Mouse (Mus musculus) heart, embryonic 12.5 days (tissue): ENCODE measurements around the gene Gjc1. TPM values are rescaled to one million over a fixed set of nuclear protein-coding genes. Genes with fewer than 3 reads are reported as not detected.

Experiments
- ATAC-seq: fragments of 200-750 bp; cut with Nextera tagmentation; 2 replicates; pipeline ENCODE4 v1.8.0; 2017; ENCODE audit warnings: moderate TSS enrichment, moderate library complexity; ENCODE audit not compliant: insufficient number of reproducible peaks, low FRiP score
- H3K27ac ChIP-seq: fragments of 300-500 bp; sonication (generic); 2 replicates; pipeline ENCODE4 v1.5.1; 2016; ENCODE audit warnings: mild to moderate bottlenecking, moderate library complexity; ENCODE audit not compliant: poor library complexity, severe bottlenecking
- H3K27me3 ChIP-seq: fragments of 300-500 bp; sonication (generic); replicated peaks from 2 replicates; pipeline ENCODE4 v1.6.1; 2016; ENCODE audit warnings: mild to moderate bottlenecking, moderate library complexity
- H3K36me3 ChIP-seq: fragments of 300-500 bp; sonication (generic); 2 replicates; pipeline ENCODE4 v1.6.1; 2016; ENCODE audit warnings: mild to moderate bottlenecking, moderate library complexity
- H3K4me1 ChIP-seq: fragments of 300-500 bp; sonication (generic); replicated peaks from 2 replicates; pipeline ENCODE4 v1.6.1; 2016; ENCODE audit warnings: mild to moderate bottlenecking
- H3K4me2 ChIP-seq: fragments of 300-500 bp; sonication (generic); 2 replicates; pipeline ENCODE4 v1.6.1; 2016; ENCODE audit warnings: mild to moderate bottlenecking, moderate library complexity
- H3K4me3 ChIP-seq: fragments of 300-500 bp; sonication (generic); 2 replicates; pipeline ENCODE4 v1.5.1; 2016; ENCODE audit warnings: mild to moderate bottlenecking
- H3K9ac ChIP-seq: fragments of 300-500 bp; sonication (generic); 2 replicates; pipeline ENCODE4 v1.6.1; 2016; ENCODE audit warnings: mild to moderate bottlenecking, moderate library complexity
- H3K9me3 ChIP-seq: fragments of 300-500 bp; sonication (generic); replicated peaks from 2 replicates; pipeline ENCODE4 v1.6.1; 2016; ENCODE audit warnings: mild to moderate bottlenecking, moderate library complexity
- WGBS: fragments of 180-500 bp; shearing (Covaris S2); methylation state at CpG from one replicate; pipeline ENCODE4 v1.1.7; 2016; 5-methylcytosine and 5-hydroxymethylcytosine counted together
- polyA plus RNA-seq: library from polyadenylated mRNA; unstranded; fragments of >200 nt; fragmentation: Nextera tagmentation; extraction: Ambion mirVana; gene quantifications from 2 replicates; pipeline ENCODE4 v1.2.1, GENCODE M21; 2016

The Gjc1 gene
- polyA plus RNA-seq, 1 experiment from 2014 or later = 72.1 TPM

GRCm38 (mm10) chr11:102760805-102761308, 58.6 kb downstream of the Gjc1 start:
- H3K4me2 ChIP-seq = peak overlapping the region; percentile 98
- WGBS = 20% methylated on average over 5 of the region's 6 CpGs
- no peaks in the 10 kb centered on the region for H3K36me3 ChIP-seq
- H3K4me1 ChIP-seq = peaks cover 30% of the 10 kb centered on the region
- peak overlapping the region; percentile 74 for H3K4me3 ChIP-seq
- 0 out of 2 replicates have a peak, but pooled peaks have one; percentile 16 for ATAC-seq
- peak overlapping the region; percentile 88 for H3K9ac ChIP-seq
- H3K27me3 ChIP-seq = peaks cover 40% of the 10 kb centered on the region
- H3K9me3 ChIP-seq = no peaks in the 10 kb centered on the region
- 0 out of 2 replicates have a peak overlapping the region, but pooled peaks have one; percentile 0 for H3K27ac ChIP-seq

GRCm38 (mm10) chr11:102758977-102759376, 60.5 kb downstream of the Gjc1 start:
- WGBS = 87% methylated on average over 2 of the region's 2 CpGs
- no peak overlapping the region for H3K4me3 ChIP-seq
- no peak overlapping the region for H3K27ac ChIP-seq

GRCm38 (mm10) chr11:102755391-102755790, 64.1 kb downstream of the Gjc1 start:
- no peaks in the 10 kb centered on the region for H3K36me3 ChIP-seq
- H3K27me3 ChIP-seq = peaks cover 12% of the 10 kb centered on the region; the same call in 1 of the 2 replicates
- no peak overlapping the region for H3K27ac ChIP-seq
- H3K9me3 ChIP-seq = no peaks in the 10 kb centered on the region
- no peak for ATAC-seq
- no peak overlapping the region for H3K4me2 ChIP-seq
- WGBS = 81% methylated on average over 7 of the region's 7 CpGs
- H3K4me1 ChIP-seq = peaks cover 27% of the 10 kb centered on the region
- H3K9ac ChIP-seq = no peak overlapping the region
- H3K4me3 ChIP-seq = no peak overlapping the region

More at GRCm38 (mm10) chr11:102758977-102759376, 60.5 kb downstream of the Gjc1 start:
- H3K36me3 ChIP-seq = no peaks in the 10 kb centered on the region
- ATAC-seq = no peak
- H3K9me3 ChIP-seq = no peaks in the 10 kb centered on the region
- H3K27me3 ChIP-seq = peaks cover 32% of the 10 kb centered on the region
- H3K9ac ChIP-seq = no peak overlapping the region
- no peak overlapping the region for H3K4me2 ChIP-seq
- H3K4me1 ChIP-seq = peaks cover 40% of the 10 kb centered on the region

- Histone ChIP-seq H3K9ac (no peak overlapping the region), H3K4me2 (peak overlapping the region; percentile 48), H3K4me1 (peaks cover 19% of the 10 kb centered on the region), H3K36me3 (no peaks in the 10 kb centered on the region), H3K27me3 (peaks cover 8% of the 10 kb centered on the region; the same call in 1 of the 2 replicates), H3K9me3 (no peaks in the 10 kb centered on the region), H3K4me3 (no peak overlapping the region), H3K27ac (no peak overlapping the region)
- 43% methylated on average over 4 of the region's 4 CpGs for WGBS
- no peak for ATAC-seq
Measured at GRCm38 (mm10) chr11:102754416-102754815, 65.1 kb downstream of the Gjc1 start.

- Histone ChIP-seq H3K36me3 (no peaks in the 10 kb centered on the region), H3K27me3 (peaks cover 8% of the 10 kb centered on the region; the same call in 1 of the 2 replicates), H3K4me2 (peak overlapping the region; percentile 48), H3K9me3 (no peaks in the 10 kb centered on the region), H3K27ac (no peak overlapping the region), H3K4me3 (no peak overlapping the region), H3K9ac (no peak overlapping the region), H3K4me1 (peaks cover 19% of the 10 kb centered on the region)
- ATAC-seq = 0 out of 2 replicates have a peak, but pooled peaks have one; percentile 18
- 48% methylated on average over 18 of the region's 18 CpGs for WGBS
Measured at GRCm38 (mm10) chr11:102753591-102754324, 65.7 kb downstream of the Gjc1 start.

- Histone ChIP-seq H3K9ac (no peak overlapping the region), H3K4me3 (no peak overlapping the region), H3K27ac (no peak overlapping the region), H3K9me3 (no peaks in the 10 kb centered on the region), H3K4me1 (peaks cover 19% of the 10 kb centered on the region), H3K36me3 (no peaks in the 10 kb centered on the region), H3K27me3 (peaks cover 8% of the 10 kb centered on the region; the same call in 1 of the 2 replicates), H3K4me2 (no peak overlapping the region)
- ATAC-seq = no peak
- 70% methylated on average over 13 of the region's 13 CpGs for WGBS
Measured at GRCm38 (mm10) chr11:102752896-102753590, 66.5 kb downstream of the Gjc1 start.

GRCm38 (mm10) chr11:102749712-102750111, 69.8 kb downstream of the Gjc1 start:
- Histone ChIP-seq H3K4me2 (no peak overlapping the region), H3K36me3 (no peaks in the 10 kb centered on the region), H3K27ac (no peak overlapping the region), H3K9ac (no peak overlapping the region), H3K9me3 (no peaks in the 10 kb centered on the region), H3K4me3 (no peak overlapping the region), H3K27me3 (peaks cover 8% of the 10 kb centered on the region; the same call in 1 of the 2 replicates), H3K4me1 (peaks cover 16% of the 10 kb centered on the region)
- WGBS = 71% methylated on average over 2 of the region's 2 CpGs
- ATAC-seq = no peak

Other genes starting within 250 kb of the Gjc1 start
- gene Gm11627, start 240.2 kb downstream of the Gjc1 start, polyA plus RNA-seq = 10.9 and 11.6 TPM in 2 replicates
- 32.0 and 33.8 TPM in 2 replicates for gene Fzd2, start 215.3 kb downstream of the Gjc1 start, polyA plus RNA-seq
- gene Meioc, start 156.0 kb downstream of the Gjc1 start, polyA plus RNA-seq = 1.6 and 2.0 TPM in 2 replicates
- gene Ccdc43, start 121.9 kb downstream of the Gjc1 start, polyA plus RNA-seq = 46.4 and 46.5 TPM in 2 replicates
- 9.1 and 10.0 TPM in 2 replicates for gene Adam11, start 58.3 kb downstream of the Gjc1 start, polyA plus RNA-seq
- not detected in 2 replicates for gene Higd1b, start 16.1 kb upstream of the Gjc1 start, polyA plus RNA-seq
- gene Eftud2, start 61.3 kb upstream of the Gjc1 start, polyA plus RNA-seq = 145 and 146 TPM in 2 replicates
- 0.42 and 0.71 TPM in 2 replicates for gene Ccdc103, start 61.5 kb upstream of the Gjc1 start, polyA plus RNA-seq
- gene Fam187a, start 65.5 kb upstream of the Gjc1 start, polyA plus RNA-seq = not detected in 2 replicates
- gene Gfap, start 81.2 kb upstream of the Gjc1 start, polyA plus RNA-seq = 0.12 and 0.17 TPM in 2 replicates
- 6.4 and 8.6 TPM in 2 replicates for gene Kif18b, start 105.4 kb upstream of the Gjc1 start, polyA plus RNA-seq
- gene C1ql1, start 127.0 kb upstream of the Gjc1 start, polyA plus RNA-seq = 0.87 and 1.4 TPM in 2 replicates
- 46.9 and 50.4 TPM in 2 replicates for gene Nmt1, start 208.5 kb upstream of the Gjc1 start, polyA plus RNA-seq
- gene Dcakd, start 208.6 kb upstream of the Gjc1 start, polyA plus RNA-seq = 94.1 and 95.2 TPM in 2 replicates